Mouse (Mus musculus): ENCODE measurements around the gene Pptc7.

Pptc7 gene

GRCm38 (mm10) chr5:122300071-122300518 lies 15.9 kb downstream of the Pptc7 start:
- 48% methylated on average over 6 of the region's 6 CpGs for whole genome bisulfite sequencing

GRCm38 (mm10) chr5:122302810-122303745 lies 18.9 kb downstream of the Pptc7 start:
- 63% methylated on average over 17 of the region's 17 CpGs for WGBS

GRCm38 (mm10) chr5:122303937-122304336 lies 19.8 kb downstream of the Pptc7 start:
- WGBS = 42% methylated on average over 7 of the region's 7 CpGs

GRCm38 (mm10) chr5:122304541-122304940 lies 20.4 kb downstream of the Pptc7 start:
- 22% methylated on average over 6 of the region's 6 CpGs for WGBS

DNA sequence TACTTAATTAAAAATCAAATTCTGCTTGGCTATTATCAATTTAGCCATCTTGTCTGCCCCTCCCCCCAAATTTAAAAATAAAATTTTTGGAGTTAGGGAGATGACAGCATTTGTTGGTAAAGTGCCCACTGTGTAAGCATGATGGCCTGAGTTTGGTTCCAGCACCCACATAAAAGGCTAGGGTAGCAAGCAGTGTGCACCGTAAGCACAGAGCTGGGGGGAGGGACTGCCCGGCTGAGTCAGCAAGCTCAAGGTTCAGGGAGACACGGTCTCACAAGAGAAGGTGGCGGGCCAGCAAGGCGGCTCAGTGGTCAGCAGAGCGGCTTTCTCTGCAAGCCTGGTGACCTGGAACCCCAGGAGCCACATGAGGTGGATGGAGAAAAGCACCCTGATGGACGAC lies 21.3 kb downstream of the Pptc7 start:
- 89% methylated on average over 7 of the region's 7 CpGs for WGBS

GRCm38 (mm10) chr5:122306536-122306935 lies 22.4 kb downstream of the Pptc7 start:
- WGBS = 82% methylated on average over 3 of the region's 3 CpGs

GRCm38 (mm10) chr5:122310699-122311098 lies 26.5 kb downstream of the Pptc7 start:
- 88% methylated on average over 8 of the region's 8 CpGs for WGBS

DNA sequence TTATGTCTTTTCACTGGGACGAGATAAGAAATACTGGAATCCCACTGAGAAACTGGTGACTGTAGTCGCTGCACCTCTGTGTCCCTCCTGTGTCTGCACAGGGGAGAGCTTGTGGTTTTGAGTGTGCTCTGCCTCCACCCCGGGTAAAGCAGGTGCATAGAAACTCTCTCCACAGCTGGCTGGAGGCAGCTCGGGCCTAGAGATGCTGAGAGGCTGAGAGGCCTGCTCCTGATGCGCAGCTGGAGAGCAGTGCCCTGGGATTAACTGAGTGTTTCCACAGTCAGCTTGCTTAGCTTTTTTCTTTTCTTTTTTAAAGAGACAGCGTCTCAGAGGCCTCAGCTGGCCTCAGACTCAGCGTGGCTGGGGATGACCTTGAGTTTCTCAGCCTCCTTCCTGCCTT lies 27.5 kb downstream of the Pptc7 start:
- WGBS = 64% methylated on average over 7 of the region's 7 CpGs

GRCm38 (mm10) chr5:122312346-122312745 lies 28.2 kb downstream of the Pptc7 start:
- whole genome bisulfite sequencing = 73% methylated on average over 4 of the region's 4 CpGs

DNA sequence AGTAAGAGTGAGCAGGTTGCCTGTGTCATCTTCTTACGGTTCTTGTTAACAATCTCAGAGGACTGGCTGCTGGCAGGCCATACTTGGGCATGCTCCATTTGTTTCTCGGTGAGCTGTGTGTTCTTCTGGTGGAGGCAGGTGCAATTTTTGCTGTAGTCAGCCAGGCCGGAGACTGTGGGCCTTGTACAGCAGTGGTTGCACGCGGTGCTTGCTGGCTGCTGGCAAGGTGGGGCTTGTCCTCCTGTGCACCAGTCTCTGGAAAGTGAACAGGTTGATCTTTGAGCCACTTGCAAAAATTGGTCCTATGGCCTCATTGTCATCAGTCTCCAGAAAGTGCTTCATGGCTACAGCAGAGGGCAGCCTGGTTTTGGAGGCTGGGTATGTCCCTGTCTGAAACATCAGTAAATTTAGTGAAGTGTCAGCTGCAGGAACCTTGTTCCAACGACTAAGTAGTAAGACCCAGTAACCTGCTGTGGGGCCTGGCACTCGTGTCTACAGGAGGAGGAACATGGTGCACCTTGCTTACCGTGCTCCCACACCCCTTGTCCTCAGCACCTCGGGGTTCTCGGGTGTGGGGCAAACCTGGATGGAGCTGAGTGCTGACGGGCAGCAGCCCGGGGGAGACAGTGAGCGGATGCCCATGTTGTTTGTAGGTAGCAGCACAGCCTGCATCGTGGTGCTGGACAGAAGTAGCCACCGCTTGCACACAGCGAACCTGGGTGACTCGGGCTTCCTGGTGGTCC lies 28.9 kb downstream of the Pptc7 start:
- 79% methylated on average over 17 of the region's 17 CpGs for WGBS

GRCm38 (mm10) chr5:122314966-122315667 lies 31.0 kb downstream of the Pptc7 start:
- WGBS = 47% methylated on average over 20 of the region's 20 CpGs

GRCm38 (mm10) chr5:122317329-122318045 lies 33.3 kb downstream of the Pptc7 start:
- WGBS = 68% methylated on average over 11 of the region's 11 CpGs

GRCm38 (mm10) chr5:122318100-122318499 lies 33.9 kb downstream of the Pptc7 start:
- 88% methylated on average over 3 of the region's 3 CpGs for WGBS

DNA sequence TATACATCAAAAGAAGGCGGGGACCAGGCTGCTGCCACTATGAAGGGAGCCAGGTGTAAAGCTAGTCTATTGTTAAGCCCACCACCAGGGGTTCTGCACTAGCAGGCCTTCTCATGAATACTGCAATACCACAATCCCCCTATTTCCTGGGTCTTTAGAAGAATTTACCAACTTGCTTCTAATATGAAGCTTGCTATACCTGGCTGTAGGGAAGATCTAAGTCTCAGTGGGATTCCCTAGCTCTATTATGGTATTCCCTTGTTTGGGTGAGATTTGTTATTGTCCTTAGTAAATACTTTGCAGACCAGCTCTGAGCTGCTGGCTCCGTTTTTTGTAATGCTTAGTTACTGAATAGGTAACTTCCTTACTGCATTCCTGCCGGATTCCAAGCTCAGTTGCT lies 34.8 kb downstream of the Pptc7 start:
- 73% methylated on average over 3 of the region's 3 CpGs for WGBS

GRCm38 (mm10) chr5:122319474-122320204 lies 35.5 kb downstream of the Pptc7 start:
- WGBS = 52% methylated on average over 14 of the region's 14 CpGs

DNA sequence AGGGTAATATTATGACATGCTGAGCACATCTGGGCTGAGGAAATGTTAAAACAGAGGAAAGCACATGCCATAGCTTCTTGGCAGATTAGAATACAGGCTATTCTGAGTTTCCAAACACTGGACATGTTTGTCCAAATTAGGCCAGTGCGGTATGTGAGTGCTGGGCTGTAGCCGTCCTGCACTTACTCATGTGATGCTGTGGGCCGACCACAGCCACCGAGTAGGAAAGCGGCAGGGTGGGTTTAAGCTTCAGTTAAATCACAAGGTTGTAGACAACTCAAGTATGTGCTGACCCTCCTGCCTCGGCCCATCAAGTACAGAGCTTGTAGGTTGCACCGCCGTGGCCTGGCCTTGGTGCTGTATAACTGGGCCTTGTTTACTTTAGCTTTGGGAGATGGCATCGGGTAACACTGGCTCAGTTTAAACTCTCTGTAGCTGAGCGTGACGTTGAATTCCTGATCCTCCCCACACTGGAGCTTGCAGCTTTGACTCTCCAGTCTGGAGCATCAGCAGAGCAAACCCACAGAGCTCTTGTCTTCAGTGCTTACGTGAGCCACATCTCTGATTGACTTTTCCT lies 36.1 kb downstream of the Pptc7 start:
- 68% methylated on average over 12 of the region's 12 CpGs for WGBS

DNA sequence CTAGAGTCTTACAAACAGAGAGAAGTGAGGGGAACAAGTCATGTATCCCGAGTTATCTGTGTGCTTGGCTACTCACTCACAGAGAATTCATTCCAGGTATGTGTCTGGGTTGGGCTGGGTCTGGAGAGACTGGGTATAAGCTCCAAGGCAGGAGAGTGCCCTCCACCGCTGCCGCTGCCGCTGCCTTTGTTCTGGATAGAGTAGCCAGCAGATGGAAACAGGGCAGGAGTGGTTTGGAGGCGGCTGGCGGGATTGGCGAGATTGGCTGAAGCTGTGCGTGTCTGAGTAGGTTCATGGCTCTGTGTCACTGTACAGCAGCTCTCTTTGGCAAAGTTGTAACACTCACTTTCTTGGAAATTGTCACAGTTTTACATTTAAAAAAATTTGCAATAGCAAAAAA lies 39.4 kb downstream of the Pptc7 start:
- WGBS = 47% methylated on average over 8 of the region's 8 CpGs

DNA sequence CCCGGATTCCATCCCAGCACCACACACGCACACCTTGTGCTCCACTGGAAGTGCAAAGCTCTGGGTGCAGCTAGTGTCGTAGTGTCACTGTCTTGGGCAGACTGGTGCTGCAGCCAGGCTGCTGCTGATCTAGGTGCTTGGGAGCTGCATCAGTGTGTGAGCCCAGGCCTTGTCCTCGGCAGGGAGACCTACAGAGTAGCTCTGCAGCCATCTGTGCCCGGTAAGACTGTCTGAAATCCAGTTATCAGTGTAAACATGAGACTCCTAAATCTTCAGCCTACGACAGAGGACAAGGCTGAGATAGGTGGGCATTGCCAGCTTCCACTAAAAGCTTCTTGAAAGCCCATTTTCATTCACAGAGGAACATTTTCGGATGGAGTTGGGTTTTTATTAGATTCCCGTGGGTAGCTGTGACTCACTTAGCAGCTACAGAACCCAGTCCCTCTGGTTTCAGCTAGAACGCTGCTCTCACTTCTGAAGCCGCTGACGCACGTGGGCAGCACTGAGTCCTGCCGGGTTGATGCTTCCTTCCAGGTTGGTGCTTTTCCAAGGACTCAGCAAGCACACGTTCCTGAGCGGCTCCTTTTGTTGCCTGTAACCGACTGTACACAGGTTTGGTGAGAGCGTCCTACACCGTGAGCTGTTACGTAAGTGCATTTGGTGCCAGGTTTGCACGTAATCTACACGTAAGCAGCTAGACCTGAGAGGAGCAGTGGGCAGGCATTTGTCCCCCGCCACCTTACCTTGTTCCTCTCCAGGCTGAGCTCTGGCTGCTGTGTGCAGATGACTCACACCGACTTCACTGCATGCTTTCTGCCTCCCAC lies 40.7 kb downstream of the Pptc7 start:
- 47% methylated on average over 23 of the region's 23 CpGs for WGBS

- 66% methylated on average over 8 of the region's 8 CpGs for WGBS
Measured at GRCm38 (mm10) chr5:122325477-122325876, 41.3 kb downstream of the Pptc7 start.

Measured in cerebral cortex, adult 2 months (tissue).